Mouse (Mus musculus): Measurements from ENCODE around the gene Mrpl49.

DNA sequence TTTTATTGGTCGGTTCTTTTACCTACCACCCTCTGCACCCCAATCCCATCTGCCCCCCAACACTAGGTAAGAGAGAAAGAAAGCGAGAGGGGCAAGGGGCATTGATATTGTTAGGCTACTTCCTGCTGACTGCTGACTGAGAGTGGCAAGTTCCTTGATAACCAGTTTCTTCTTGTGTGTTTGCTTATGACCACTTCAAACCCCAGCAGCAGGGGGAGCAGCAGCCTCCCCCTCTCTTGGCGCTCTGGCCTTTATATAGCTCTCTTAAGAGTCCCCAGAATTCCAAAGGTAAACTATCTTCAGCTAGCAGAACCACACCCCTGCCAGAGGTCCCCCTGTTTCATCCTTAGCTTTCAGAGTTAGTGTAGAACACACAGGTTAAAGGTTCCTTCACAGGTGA lies 37.3 kb downstream of the Mrpl49 start:
- TF ChIP-seq CTCF (IDR thresholded peaks at IDR 0.05; ENCODE audit: low read depth) (peak; percentile 32), EP300 (IDR thresholded peaks at IDR 0.05; ENCODE audit: low read depth) (no peak)

Measured in liver, postnatal 0 days (tissue).